13 mouse cellular contexts compared by ENCODE assay signal in genomic region chr2:11216421-11216820, GRCm38 (mm10).
"Had no signal": no experiment of that assay in that cellular context is flagged by ENCODE, and none has a peak within 500 bp of the region (broad histone marks: within the 10 kb centered on the region; RNA-seq: fewer than 3 reads in every experiment).

No protein-coding gene starts in this region.

- H3K4me1 ChIP-seq: limb, embryonic 12.5 days; midbrain, embryonic 12.5 days; neural tube, embryonic 15.5 days; stomach, embryonic 15.5 days had no signal

- H3K27ac ChIP-seq: layer of hippocampus, adult 2 months; limb, embryonic 12.5 days; liver, embryonic 13.5 days; midbrain, embryonic 12.5 days; neural tube, embryonic 15.5 days; stomach, embryonic 15.5 days had no signal

- H3K4me3 ChIP-seq: layer of hippocampus, adult 2 months; limb, embryonic 12.5 days; liver, embryonic 13.5 days; midbrain, embryonic 12.5 days; neural tube, embryonic 15.5 days; stomach, embryonic 15.5 days had no signal

- H3K36me3 ChIP-seq: limb, embryonic 12.5 days; liver, embryonic 13.5 days; midbrain, embryonic 12.5 days; neural tube, embryonic 15.5 days; stomach, embryonic 15.5 days had no signal

- H3K27me3 ChIP-seq: limb, embryonic 12.5 days; liver, embryonic 13.5 days; midbrain, embryonic 12.5 days; neural tube, embryonic 15.5 days; stomach, embryonic 15.5 days had no signal

- ATAC-seq: liver, postnatal 0 days; midbrain, embryonic 16.5 days had no signal

- DNase-seq: kidney, postnatal 10 days; kidney, postnatal 4 days; liver; liver, embryonic 13.5 days; liver, postnatal 0 days; right cerebral cortex, adult 18-20 months; right cerebral cortex, postnatal 25 days had no signal
